Mouse (Mus musculus): ENCODE measurements around the gene Reps1.

The Reps1 gene

GRCm38 (mm10) chr10:18064606-18065228 lies 9.1 kb downstream of the Reps1 start:
- DNase-seq (ENCODE audit: low read depth): no peak

GRCm38 (mm10) chr10:18066031-18066439 lies 10.4 kb downstream of the Reps1 start:
- no peak for DNase-seq (ENCODE audit: low read depth)

GRCm38 (mm10) chr10:18067761-18068446 lies 12.2 kb downstream of the Reps1 start:
- DNase-seq (ENCODE audit: low read depth): no peak

DNA sequence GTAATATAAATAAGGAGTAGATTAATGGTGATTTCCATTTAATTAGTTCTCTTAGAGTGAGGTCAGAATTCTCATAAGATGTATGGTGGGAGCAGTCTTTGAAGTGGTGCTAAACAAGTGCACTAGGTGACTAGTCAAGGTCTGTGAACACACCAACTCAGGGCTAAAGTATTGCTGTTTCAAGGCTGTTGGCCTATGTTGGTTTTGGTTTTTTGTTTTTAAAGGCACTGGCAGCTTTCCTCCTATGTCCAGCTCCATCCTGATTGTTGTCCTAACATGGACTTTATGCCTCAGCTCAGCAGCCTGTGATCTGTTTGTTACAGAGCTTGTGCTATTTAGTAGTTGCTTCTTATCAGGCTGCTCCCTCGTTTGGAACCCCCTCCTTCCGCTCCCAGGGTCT lies 13.2 kb downstream of the Reps1 start:
- no peak for DNase-seq (ENCODE audit: low read depth)

- DNase-seq (ENCODE audit: low read depth): no peak
These were observed 13.9 kb downstream of the Reps1 start for GRCm38 (mm10) chr10:18069576-18069975.

GRCm38 (mm10) chr10:18070144-18070543 lies 14.5 kb downstream of the Reps1 start:
- no peak for DNase-seq (ENCODE audit: low read depth)

DNA sequence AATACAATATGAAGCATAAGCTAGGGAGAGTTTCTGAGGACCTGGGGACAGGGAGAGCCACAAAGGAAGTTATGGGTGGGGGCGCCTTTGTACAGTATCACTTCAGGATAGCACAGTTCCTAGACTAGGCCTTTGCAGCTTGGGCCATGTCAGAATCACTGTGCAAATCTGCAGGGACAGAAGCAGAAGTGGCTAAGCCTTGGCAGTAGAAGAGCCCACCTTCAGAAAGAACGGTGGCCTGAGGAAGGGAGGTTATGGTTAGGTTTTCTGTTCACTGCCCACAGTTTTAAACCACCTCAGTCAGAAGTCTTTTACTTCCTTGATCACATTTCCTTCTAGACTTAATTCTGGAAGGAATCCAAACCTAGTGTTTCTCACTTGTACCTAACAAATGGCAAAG lies 15.0 kb downstream of the Reps1 start:
- peak; percentile 24 for DNase-seq (ENCODE audit: low read depth)

DNA sequence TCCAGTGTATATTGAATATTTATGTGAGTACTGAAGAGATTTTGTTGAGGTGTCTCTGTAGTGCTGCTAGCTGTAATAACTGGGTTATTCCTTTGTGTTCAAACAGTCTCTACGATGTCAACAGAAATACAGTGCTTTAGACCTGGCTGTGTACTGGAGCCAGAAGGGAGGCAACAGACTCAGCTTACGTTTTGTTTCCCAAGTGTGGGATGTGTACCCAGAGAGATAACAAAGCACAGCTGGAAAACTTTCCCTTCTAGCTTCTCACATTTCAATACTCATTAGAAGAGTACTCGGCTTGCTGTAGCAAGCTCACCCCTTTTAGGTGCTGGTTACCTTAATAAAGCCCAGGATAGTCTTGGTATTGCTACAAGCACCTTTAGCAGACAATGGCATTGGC lies 17.2 kb downstream of the Reps1 start:
- DNase-seq (ENCODE audit: low read depth): no peak

DNA sequence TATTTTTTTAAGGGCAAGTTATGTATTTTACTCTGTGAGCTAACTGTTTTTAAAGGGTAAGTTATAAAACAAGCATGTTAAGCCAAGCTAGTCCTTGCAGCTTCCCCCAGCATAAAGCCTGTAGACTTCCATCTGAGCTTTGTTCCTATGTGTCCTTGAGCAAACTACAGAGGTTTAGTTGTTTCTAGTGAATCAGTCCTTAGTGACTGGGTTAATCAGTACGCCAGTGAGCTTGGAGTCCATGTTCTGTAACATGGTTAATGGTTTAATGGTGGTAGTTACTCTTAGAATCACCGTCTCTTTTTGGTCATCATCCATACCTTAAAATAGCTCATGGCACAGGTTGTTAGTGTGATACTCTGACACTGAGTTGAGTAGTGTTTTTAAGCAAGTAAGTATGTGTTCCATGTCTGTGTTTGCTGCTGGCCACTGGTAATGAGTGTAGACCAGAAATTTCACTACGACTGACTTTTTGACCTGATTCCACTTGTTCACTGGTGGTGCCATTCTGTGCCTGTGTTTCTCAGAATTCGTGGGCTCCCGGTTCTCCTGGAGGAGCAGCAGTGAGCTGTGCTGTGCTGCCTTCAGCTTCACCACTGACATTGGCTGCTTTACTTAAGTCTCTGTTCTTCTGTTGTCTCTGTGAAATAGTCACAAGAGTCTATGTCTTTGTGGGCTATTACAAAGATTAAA lies 18.9 kb downstream of the Reps1 start:
- no peak for DNase-seq (ENCODE audit: low read depth)

DNA sequence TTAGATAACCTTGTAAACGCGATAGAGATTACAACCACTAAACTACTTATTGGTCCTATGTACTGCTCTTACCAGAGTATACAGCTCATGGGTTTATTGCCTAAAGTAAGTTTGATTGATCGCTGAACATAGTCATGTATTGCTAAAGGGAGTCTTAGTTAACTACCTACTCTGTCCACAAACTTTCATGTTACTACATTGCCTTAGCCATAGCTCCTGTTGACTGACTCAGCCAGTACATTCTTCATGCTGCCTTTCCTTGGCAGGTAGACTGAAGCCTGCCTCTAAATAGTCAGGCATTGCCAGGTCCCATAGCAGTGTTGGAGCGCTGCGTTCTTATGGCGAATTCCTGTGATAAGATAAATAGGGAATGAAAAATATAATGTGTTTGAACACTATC lies 20.2 kb downstream of the Reps1 start:
- DNase-seq (ENCODE audit: low read depth): no peak

DNA sequence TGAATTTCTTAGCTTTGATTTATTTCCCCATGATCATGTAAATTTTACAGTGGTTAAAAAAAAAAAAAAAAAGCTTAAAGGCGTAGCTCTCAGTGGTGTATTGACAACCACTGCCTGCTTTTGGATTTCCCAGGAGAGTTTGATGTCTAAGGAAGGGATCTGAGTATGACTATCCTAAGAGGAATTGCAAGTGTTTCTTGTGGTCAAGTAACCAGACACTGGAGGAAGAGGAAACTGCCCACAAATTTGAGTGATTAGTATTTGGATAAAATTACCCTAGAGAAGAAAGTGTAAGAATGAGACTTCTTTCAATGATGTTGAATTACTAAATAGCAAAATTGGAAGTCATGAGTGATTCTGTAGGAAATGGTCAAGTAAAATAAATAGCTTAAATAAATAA lies 25.9 kb downstream of the Reps1 start:
- DNase-seq (ENCODE audit: low read depth): no peak

GRCm38 (mm10) chr10:18082772-18083171 lies 27.1 kb downstream of the Reps1 start:
- no peak for DNase-seq (ENCODE audit: low read depth)

DNA sequence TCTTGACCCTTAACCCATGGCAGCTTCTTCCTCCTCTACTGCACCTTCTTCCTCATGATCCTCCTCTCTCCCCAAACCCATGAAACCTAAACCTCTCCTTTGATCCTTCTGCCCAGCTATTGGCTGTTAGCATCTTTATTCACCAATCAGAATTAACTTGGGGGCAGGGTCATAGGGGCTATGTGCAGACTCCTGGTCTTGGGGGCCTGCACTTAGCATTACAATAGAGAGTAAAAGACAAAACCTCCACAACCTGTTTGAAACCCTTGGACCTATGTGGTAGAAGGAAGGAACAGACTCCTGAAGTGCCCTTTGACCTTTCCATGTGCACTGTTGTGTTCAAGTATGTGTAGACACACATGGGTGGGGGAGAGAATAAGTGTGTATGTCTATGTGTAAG lies 35.0 kb downstream of the Reps1 start:
- DNase-seq (ENCODE audit: low read depth): no peak

- no peak for DNase-seq (ENCODE audit: low read depth)
These were observed 46.5 kb downstream of the Reps1 start for GRCm38 (mm10) chr10:18102166-18102565.

DNA sequence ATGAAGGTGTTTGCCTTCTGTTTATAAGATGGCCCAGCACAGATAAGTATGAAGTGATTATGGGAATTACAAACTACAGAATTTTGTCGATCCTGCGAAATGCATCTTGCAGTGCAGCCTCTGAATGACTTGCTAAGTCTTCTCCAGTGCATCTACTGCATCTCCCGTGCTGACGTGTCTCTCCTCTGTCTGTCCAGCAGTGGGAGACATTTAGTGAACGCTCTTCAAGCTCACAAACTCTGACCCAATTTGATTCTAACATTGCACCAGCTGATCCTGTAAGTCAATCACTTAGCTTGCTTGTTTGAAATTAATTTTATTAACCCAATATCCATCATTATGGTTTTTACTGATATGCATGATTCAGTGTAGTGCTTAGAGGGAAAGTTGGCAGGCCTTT lies 51.8 kb downstream of the Reps1 start:
- peak; percentile 54 for DNase-seq (ENCODE audit: low read depth)

DNA sequence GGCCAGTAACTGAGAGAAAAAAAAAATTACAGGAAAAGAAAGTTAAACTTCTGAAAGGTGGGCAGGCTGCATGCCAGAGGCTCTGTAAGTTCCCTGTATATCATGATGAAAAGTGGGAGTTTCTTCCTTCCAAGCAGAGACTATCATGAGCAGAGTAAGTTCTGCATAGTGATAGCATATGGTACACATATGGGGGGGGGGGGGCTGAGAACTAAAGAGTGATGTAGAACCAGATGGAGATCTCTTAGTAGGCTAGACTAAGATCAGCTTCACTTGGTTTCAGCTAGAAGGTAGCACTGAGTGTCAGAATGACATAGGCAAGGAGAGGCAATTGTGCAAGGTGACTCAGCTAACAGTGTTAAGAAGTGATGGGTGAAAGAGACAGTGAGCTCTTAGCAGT lies 55.3 kb downstream of the Reps1 start:
- no peak for DNase-seq (ENCODE audit: low read depth)

DNA sequence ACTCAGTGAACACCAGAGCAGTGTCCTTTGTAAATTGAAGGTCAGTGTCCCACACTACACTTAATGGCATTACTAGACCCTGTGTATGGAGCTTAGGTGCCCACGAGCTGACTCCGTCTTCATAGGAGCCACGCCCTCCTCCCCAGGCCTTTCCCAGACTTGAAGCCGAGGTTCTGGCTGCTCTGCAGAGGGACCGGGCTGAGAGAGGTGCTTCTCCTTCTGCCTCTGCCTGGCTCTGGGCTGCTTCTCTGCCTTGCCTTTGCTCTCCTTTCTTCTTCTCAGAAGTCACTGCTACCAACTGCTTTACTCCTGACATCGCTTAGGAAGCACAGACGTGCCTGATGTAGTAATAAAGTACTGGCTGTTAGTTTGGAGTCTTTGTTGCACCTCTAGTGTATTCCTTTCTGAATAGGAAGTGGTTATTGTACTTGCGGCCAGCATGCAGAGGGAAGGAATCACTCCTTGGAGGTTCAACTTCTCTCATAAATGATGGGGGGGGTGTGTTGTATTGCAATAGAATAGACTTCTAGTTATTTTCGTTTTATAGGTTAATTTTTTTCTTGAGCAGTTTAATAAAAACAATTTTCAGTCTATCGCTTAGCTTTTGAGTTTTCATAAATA lies 57.9 kb downstream of the Reps1 start:
- DNase-seq (ENCODE audit: low read depth): no peak

- no peak for DNase-seq (ENCODE audit: low read depth)
These were observed 62.7 kb downstream of the Reps1 start for GRCm38 (mm10) chr10:18118336-18118735.

- DNase-seq (ENCODE audit: low read depth): no peak
These were observed 74.6 kb downstream of the Reps1 start for GRCm38 (mm10) chr10:18130276-18130675.

GRCm38 (mm10) chr10:18131666-18132650 lies 76.3 kb downstream of the Reps1 start:
- DNase-seq (ENCODE audit: low read depth): no peak

GRCm38 (mm10) chr10:18138853-18139503 lies 83.3 kb downstream of the Reps1 start:
- peak; percentile 53 for DNase-seq (ENCODE audit: low read depth)
